Mouse (Mus musculus) neural tube, embryonic 14.5 days (tissue): ENCODE data around the gene Hspa12b. TPM values are rescaled to one million over a fixed set of nuclear protein-coding genes. Genes with fewer than 3 reads are reported as not detected.

Source experiments
- ATAC-seq: fragments of 200-750 bp; cut with Nextera tagmentation; 2 replicates; pipeline ENCODE4 v1.8.0; 2017; ENCODE audit warnings: low read depth, mild to moderate bottlenecking, moderate TSS enrichment, moderate library complexity
- H3K27ac ChIP-seq: fragments of 300-500 bp; sonication (generic); 2 replicates; pipeline ENCODE4 v1.5.1; 2014; ENCODE audit warnings: low read depth, mild to moderate bottlenecking, control low read depth, low read length, moderate library complexity, mixed read lengths
- H3K27me3 ChIP-seq: fragments of 300-500 bp; sonication (generic); 2 replicates; pipeline ENCODE4 v1.6.1; 2014; ENCODE audit warnings: low read length; ENCODE audit not compliant: control insufficient read depth, insufficient read depth
- H3K36me3 ChIP-seq: fragments of 300-500 bp; sonication (generic); 2 replicates; pipeline ENCODE4 v1.6.1; 2014; ENCODE audit warnings: low read length, mixed read lengths; ENCODE audit not compliant: control insufficient read depth, insufficient read depth
- H3K4me1 ChIP-seq: fragments of 300-500 bp; sonication (generic); 2 replicates; pipeline ENCODE4 v1.6.1; 2014; ENCODE audit warnings: low read length; ENCODE audit not compliant: control insufficient read depth, insufficient read depth
- H3K4me2 ChIP-seq: fragments of 300-500 bp; sonication (generic); 2 replicates; pipeline ENCODE4 v1.6.1; 2014; ENCODE audit warnings: mild to moderate bottlenecking, low read depth, low read length, control low read depth
- H3K4me3 ChIP-seq: fragments of 300-500 bp; sonication (generic); 2 replicates; pipeline ENCODE4 v1.5.1; 2014; ENCODE audit warnings: low read depth, low read length, control low read depth, mixed read lengths
- H3K9ac ChIP-seq: fragments of 300-500 bp; sonication (generic); replicated peaks from 2 replicates; pipeline ENCODE4 v1.6.1; 2014; ENCODE audit warnings: low read depth, mild to moderate bottlenecking, control low read depth, low read length, mixed read lengths
- H3K9me3 ChIP-seq: fragments of 300-500 bp; sonication (generic); 2 replicates; pipeline ENCODE4 v1.6.1; 2016; ENCODE audit warnings: low read length; ENCODE audit not compliant: control insufficient read depth
- WGBS: fragments of 180-500 bp; shearing (Covaris S2); extraction: QIAGEN DNeasy Blood & Tissue Kit; methylation state at CpG from one replicate; pipeline ENCODE4 v1.1.7; 2014; 5-methylcytosine and 5-hydroxymethylcytosine counted together
- polyA plus RNA-seq: library from polyadenylated mRNA; unstranded; fragments of >200 nt; fragmentation: Nextera tagmentation; extraction: Ambion mirVana; gene quantifications from 2 replicates; pipeline ENCODE4 v1.2.1, GENCODE M21; 2014

The Hspa12b gene
- polyA plus RNA-seq, 1 experiment from 2014 or later = 1.3 TPM

DNA sequence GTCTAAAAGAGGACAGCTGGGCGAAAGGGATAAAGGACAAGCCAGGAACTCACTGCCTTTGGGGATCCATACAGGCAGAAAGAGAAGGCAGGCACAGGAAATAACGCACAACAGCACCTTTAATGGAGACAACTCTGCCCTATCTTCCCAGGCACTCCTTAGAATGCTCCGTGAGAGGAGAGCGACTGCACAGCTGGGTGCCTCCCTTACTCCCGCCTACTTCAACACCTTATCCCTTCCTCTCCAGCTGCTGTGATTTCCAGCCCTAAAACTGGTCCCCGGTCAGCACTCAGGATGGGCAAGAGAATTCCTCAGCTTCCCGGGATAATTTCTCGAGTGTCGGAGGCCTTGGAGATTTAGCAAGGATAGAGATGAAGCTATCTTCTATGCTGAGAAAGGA is 43.9 kb downstream of the Hspa12b start:
- H3K9ac ChIP-seq = no peak overlapping the region
- no peak for ATAC-seq
- H3K4me2 ChIP-seq = no peak overlapping the region
- no peaks in the 10 kb centered on the region for H3K9me3 ChIP-seq
- WGBS = 19% methylated on average over 9 of the region's 9 CpGs
- no peaks in the 10 kb centered on the region for H3K36me3 ChIP-seq
- H3K4me3 ChIP-seq = no peak overlapping the region
- peaks cover 9% of the 10 kb centered on the region for H3K27me3 ChIP-seq
- H3K27ac ChIP-seq = no peak overlapping the region
- peaks cover 6% of the 10 kb centered on the region; the same call in 1 of the 2 replicates for H3K4me1 ChIP-seq

DNA sequence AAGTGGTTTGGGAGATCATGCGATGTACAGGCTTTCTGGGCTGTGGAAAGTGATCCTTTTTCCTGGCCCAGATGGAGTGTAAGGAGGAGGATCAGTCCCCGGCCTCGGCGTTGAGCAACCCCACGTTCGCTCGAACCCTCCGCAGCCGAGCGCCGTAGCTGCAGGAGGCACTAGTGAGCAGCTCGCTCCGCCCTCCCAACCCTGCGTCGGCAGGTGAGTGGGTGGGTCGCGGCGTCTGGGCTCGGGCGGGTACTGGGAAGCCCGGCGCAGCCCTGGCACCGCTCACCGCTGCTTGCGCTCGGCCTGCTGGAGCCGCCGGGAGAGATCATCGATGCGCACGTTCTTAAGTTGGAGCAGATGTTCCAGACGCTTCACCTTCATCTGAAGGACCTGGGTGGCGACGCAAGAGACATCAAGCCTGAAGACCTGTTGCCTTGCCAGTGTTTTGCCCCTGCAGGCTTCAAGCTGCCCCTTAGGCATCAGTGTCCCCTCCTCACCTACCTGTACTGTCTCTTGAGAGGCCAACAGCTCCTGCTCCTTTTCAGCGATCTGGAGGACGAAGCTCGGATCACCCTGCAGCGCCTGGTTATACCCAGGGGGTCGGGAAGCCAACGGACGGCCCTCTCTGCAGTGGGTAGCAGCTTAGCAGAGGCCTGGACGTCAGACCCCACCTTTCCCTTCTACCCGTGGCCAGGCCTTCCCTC is 44.5 kb downstream of the Hspa12b start:
- Histone ChIP-seq H3K27me3 (peaks cover 9% of the 10 kb centered on the region), H3K9ac (no peak overlapping the region), H3K4me2 (peak overlapping the region; percentile 25; the same call in 1 of the 2 replicates), H3K4me1 (peaks cover 12% of the 10 kb centered on the region; the same call in 1 of the 2 replicates), H3K4me3 (no peak overlapping the region), H3K36me3 (no peaks in the 10 kb centered on the region), H3K27ac (no peak overlapping the region), H3K9me3 (no peaks in the 10 kb centered on the region)
- WGBS = 7% methylated on average over 39 of the region's 43 CpGs
- no peak for ATAC-seq

DNA sequence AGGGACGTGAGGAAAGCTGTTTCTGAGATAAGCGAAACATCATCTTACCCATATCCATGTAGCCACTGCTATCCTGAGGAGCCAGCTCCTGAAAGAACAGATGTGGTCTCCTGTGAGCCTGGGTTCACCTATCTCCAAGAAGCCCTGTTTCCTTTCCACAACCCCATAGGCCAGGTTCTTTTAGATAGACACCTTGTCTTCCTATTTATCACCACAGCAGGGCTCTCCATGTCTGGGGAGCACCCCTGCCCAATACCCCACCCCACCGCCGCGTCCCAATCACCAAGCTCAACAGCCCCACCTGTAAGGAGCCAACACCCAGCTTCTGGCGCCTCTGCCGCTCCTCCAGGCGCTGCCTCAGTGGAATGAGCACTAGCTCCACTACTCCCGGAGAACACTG is 45.2 kb downstream of the Hspa12b start:
- 50% methylated on average over 9 of the region's 9 CpGs for WGBS
- Histone ChIP-seq H3K27ac (no peak overlapping the region), H3K27me3 (peaks cover 9% of the 10 kb centered on the region), H3K9ac (no peak overlapping the region), H3K4me3 (no peak overlapping the region), H3K4me2 (no peak overlapping the region), H3K36me3 (no peaks in the 10 kb centered on the region), H3K4me1 (peaks cover 20% of the 10 kb centered on the region), H3K9me3 (no peaks in the 10 kb centered on the region)
- ATAC-seq = no peak

DNA sequence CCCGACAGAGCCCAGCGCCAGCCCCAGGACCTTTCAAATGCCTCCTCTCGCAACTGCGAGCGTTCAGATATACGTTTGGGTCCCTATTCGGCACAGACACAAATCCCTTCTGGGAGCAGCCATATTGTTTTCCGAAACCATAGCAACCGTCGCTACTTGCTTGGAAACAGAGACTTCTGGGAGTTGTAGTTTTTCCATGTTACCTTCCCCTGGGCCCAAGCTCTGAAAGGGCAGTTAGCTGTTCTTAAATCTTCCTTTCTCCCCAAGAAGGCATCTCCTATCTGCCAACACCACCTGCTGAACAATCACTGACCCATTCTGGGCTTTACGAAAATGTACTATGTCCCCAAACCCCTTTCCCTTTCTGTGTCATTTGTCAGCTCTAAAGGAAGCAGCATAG is 47.6 kb downstream of the Hspa12b start:
- Histone ChIP-seq H3K36me3 (no peaks in the 10 kb centered on the region), H3K27me3 (peaks cover 9% of the 10 kb centered on the region), H3K4me1 (peaks cover 36% of the 10 kb centered on the region), H3K4me2 (peak overlapping the region; percentile 73), H3K27ac (no peak overlapping the region), H3K9ac (peak overlapping the region; percentile 26; the same call in 1 of the 2 replicates), H3K9me3 (no peaks in the 10 kb centered on the region), H3K4me3 (peak overlapping the region; percentile 35)
- WGBS = 5% methylated on average over 11 of the region's 11 CpGs
- peak; percentile 64; the same call in 1 of the 2 replicates for ATAC-seq

DNA sequence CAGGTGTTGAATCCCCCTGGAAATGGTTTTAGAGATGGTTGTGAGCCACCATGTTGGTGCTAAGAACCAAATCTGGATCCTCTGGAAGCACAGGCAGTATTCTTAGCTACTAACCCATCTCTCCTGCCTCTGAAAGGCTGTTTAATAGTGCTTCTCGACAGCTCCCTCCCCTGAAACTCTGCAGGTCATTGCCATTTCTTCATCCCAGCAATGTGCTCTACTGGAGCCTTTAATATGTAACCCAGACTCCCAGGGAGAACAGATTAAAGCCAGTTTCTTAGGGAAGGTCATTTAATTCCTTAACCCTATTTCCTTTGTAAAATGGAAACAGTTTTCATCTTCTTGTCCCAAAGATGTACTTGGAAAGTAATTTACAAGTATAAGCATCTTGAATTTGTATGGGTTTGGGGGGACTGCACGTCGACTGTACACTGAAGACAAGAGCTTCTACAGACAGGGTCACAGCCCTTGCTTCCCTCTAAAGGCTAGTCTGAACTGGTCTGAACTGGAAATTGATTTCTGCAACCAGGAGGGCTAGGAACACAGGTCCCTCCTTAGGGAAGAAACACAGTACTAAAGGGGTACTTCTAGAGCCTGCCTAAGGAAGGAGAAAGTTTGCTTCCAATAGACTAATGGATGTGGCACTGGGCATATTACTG is 48.3 kb downstream of the Hspa12b start:
- no peak overlapping the region for H3K27ac ChIP-seq
- peaks cover 36% of the 10 kb centered on the region for H3K4me1 ChIP-seq

DNA sequence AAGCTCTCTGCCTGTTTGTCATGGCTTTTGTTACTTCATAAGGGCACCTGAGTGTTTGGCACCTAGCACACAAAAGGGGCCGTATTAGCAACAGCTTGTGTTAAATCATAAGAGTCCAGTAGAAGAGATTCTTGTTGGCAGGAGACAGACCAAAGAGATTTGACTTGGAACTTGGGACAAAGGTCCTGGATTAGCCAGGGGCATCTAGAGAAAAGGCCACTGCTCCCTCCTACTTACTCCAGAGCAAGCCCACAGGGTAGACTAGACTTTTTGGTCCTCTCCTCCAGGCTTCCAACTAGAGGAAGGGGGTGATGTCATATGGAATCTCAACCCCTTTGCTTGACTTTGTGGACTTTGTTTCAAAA is 48.8 kb downstream of the Hspa12b start:
- peaks cover 9% of the 10 kb centered on the region for H3K27me3 ChIP-seq
- peaks cover 36% of the 10 kb centered on the region for H3K4me1 ChIP-seq
- no peak overlapping the region for H3K9ac ChIP-seq
- H3K4me3 ChIP-seq = no peak overlapping the region
- H3K9me3 ChIP-seq = no peaks in the 10 kb centered on the region
- no peak overlapping the region for H3K4me2 ChIP-seq
- WGBS = 93% methylated on average over 1 of the region's 1 CpGs
- H3K27ac ChIP-seq = no peak overlapping the region
- ATAC-seq = no peak
- no peaks in the 10 kb centered on the region for H3K36me3 ChIP-seq

More for the DNA sequence above, 48.3 kb downstream of the Hspa12b start:
- Histone ChIP-seq H3K9ac (no peak overlapping the region), H3K9me3 (no peaks in the 10 kb centered on the region), H3K4me2 (no peak overlapping the region), H3K36me3 (no peaks in the 10 kb centered on the region), H3K4me3 (no peak overlapping the region), H3K27me3 (peaks cover 9% of the 10 kb centered on the region)
- 65% methylated on average over 3 of the region's 3 CpGs for WGBS
- no peak for ATAC-seq

DNA sequence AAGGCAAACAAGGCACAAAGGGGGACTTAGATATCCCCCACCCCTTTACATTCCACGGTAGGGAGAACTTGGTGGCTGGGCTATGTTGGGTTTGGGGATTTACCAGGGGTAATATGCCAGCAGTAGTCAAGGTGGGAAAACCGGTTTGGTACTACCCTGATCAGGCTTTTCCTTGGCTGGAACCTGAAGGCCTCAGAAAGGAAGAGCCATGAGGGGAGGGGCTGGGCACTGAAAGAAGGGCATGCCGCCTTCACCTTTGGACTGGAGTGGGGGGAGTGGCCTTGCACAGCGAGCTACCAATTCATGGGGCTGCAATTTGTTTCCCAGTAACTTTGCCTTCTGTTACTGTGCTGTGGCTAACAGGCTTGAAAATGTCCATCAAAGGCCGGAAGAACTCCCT is 49.4 kb downstream of the Hspa12b start:
- Histone ChIP-seq H3K4me3 (no peak overlapping the region), H3K27me3 (peaks cover 9% of the 10 kb centered on the region), H3K9me3 (no peaks in the 10 kb centered on the region), H3K4me1 (peaks cover 36% of the 10 kb centered on the region), H3K27ac (no peak overlapping the region), H3K9ac (no peak overlapping the region), H3K4me2 (peak overlapping the region; percentile 98; the same call in 1 of the 2 replicates), H3K36me3 (no peaks in the 10 kb centered on the region)
- ATAC-seq = no peak
- 54% methylated on average over 5 of the region's 5 CpGs for WGBS

DNA sequence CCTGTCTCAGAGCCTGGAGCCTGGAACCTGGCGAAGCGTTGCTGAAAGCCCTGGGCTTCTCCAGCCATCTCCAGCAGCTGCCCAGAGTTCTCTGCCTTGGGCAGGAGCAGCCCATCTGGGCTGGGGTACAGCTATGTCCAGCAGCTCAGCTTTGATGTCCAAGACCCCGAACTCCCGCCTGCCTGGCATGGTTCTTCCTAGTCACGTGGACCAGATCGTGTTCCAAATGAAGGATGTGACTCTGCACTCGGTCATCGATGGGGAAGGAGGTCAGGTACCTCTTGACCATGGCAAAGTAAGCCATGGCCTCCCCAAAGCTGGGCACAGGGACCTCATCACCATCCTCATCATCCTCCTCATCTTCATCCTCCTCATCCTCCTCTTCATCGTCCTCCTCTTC is 50.9 kb downstream of the Hspa12b start:
- Histone ChIP-seq H3K4me1 (peaks cover 36% of the 10 kb centered on the region), H3K27ac (no peak overlapping the region)
- WGBS = 86% methylated on average over 9 of the region's 9 CpGs

DNA sequence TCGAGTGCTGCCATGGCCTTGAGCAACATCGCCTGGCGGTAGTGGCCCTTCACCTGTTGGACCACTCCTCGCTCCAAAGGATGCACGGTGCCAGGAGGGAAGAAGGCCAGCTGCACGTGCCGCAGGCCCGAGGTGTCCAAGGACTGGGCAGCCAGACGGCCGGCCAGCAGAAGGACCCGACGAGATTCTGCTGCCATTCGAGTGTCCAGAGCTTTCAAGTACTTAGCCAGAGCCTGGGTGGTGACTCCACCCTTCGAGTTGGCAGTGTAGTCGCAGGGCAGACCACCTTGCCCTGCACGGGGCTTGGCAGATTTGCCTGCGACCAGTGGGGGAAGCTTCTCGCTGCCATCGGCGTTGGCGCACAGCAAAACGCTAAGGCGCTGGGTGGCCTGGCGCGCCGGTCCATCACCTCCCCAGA is 51.8 kb downstream of the Hspa12b start:
- Histone ChIP-seq H3K36me3 (no peaks in the 10 kb centered on the region), H3K9me3 (no peaks in the 10 kb centered on the region), H3K27me3 (no peaks in the 10 kb centered on the region), H3K4me2 (peak overlapping the region; percentile 98), H3K9ac (peak overlapping the region; percentile 92), H3K27ac (peak overlapping the region; percentile 97), H3K4me1 (peaks cover 36% of the 10 kb centered on the region), H3K4me3 (peak overlapping the region; percentile 85)
- peak; percentile 0; the same call in 1 of the 2 replicates for ATAC-seq
- 22% methylated on average over 25 of the region's 26 CpGs for WGBS

More for the DNA sequence above, 50.9 kb downstream of the Hspa12b start:
- H3K36me3 ChIP-seq = no peaks in the 10 kb centered on the region
- no peak for ATAC-seq
- H3K4me3 ChIP-seq = peak overlapping the region; percentile 85; the same call in 1 of the 2 replicates
- H3K9me3 ChIP-seq = no peaks in the 10 kb centered on the region
- peak overlapping the region; percentile 98 for H3K4me2 ChIP-seq
- no peaks in the 10 kb centered on the region for H3K27me3 ChIP-seq
- H3K9ac ChIP-seq = peak overlapping the region; percentile 92
